Mouse (Mus musculus): ENCODE data around the gene Pbxip1. TPM values are rescaled to one million over a fixed set of nuclear protein-coding genes. Genes with fewer than 3 reads are reported as not detected.
"Not testable (repeated sequence)": the region's sequence is repeated elsewhere in the genome, so short reads cannot be mapped to it uniquely, and the experiment has no call there.

Pbxip1 gene
- polyA plus RNA-seq, 1 experiment from 2014 or later: 19.9 TPM

DNA sequence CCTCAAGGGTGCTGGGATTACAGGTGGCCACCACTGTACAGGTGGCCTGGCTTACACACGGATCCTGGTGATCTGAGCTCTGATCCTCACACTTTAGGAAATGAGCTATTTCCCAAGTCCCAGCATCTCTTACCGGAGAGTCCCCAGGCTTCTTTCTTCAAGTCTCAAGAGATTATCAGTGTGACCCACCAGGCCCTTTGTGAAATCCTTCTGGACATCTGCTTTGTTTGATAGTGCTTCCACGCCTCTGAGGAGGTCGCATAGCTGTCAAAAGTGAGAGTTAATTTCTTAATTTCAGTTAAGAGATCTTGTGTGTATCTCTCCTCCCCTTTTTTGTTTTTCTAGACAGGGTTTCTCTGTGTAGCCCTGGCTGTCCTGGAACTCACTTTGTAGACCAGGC lies 10.6 kb upstream of the Pbxip1 start:
- Histone ChIP-seq H3K4me3 (no peak overlapping the region; the same call in 1 of the 2 replicates), H3K27me3 (ENCODE audit: low read depth, poor library complexity, severe bottlenecking) (no peaks in the 10 kb centered on the region), H3K36me3 (peaks cover 58% of the 10 kb centered on the region), H3K9me3 (replicated peaks) (no peaks in the 10 kb centered on the region), H3K4me1 (peaks cover 47% of the 10 kb centered on the region), H3K27ac (replicated peaks) (no peak overlapping the region)
- 86% methylated on average over 4 of the region's 4 CpGs for WGBS
- no peak for DNase-seq (ENCODE audit: low spot score)

DNA sequence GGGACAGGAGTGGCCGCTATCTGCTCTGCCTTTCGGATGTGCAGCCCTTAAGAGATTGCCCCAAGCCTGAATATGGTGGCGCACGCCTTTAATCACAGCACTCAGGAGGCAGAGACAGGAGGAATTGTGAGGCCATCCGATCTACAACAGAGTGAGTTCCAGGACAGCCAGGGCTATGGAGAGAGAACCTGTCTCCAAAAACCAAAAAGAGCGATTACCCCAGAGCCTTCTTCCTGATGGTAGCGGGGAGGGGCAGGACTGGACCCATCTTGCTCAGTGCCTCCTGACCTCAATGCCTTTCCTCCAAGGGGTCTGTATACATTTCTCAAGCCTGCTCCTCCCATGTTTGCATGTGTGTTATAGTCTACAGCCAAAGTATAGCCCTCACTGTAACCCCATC lies 7.5 kb upstream of the Pbxip1 start:
- not testable (repeated sequence) for H3K27me3 ChIP-seq (ENCODE audit: low read depth, poor library complexity, severe bottlenecking); H3K4me3 ChIP-seq; H3K9me3 ChIP-seq (replicated peaks); DNase-seq (ENCODE audit: low spot score); H3K27ac ChIP-seq (replicated peaks)
- Histone ChIP-seq H3K4me1 (peaks cover 32% of the 10 kb centered on the region), H3K36me3 (peaks cover 67% of the 10 kb centered on the region)
- 92% methylated on average over 7 of the region's 7 CpGs for WGBS

- 3% methylated on average over 67 of the region's 68 CpGs for WGBS
- Histone ChIP-seq H3K9me3 (replicated peaks) (no peaks in the 10 kb centered on the region), H3K36me3 (peaks cover 64% of the 10 kb centered on the region), H3K27me3 (ENCODE audit: low read depth, poor library complexity, severe bottlenecking) (no peaks in the 10 kb centered on the region), H3K4me3 (peak within 1 kb of the TSS; percentile 95), H3K27ac (replicated peaks) (peak within 1 kb of the TSS; percentile 94), H3K4me1 (peaks cover 28% of the 10 kb centered on the region)
- DNase-seq (ENCODE audit: low spot score): peak; percentile 95
Observed at GRCm38 (mm10) chr3:89430171-89431159, 6.0 kb upstream of the Pbxip1 start, which contains the start of gene Pygo2. Gene Pygo2, plus strand, starts transcription at chr3:89430214.

- H3K4me3 ChIP-seq: no peak overlapping the region
- H3K27ac ChIP-seq (replicated peaks): no peak overlapping the region
- no peaks in the 10 kb centered on the region for H3K9me3 ChIP-seq (replicated peaks)
- no peak for DNase-seq (ENCODE audit: low spot score)
- 95% methylated on average over 8 of the region's 8 CpGs for WGBS
- H3K4me1 ChIP-seq: peaks cover 45% of the 10 kb centered on the region
- H3K27me3 ChIP-seq (ENCODE audit: low read depth, poor library complexity, severe bottlenecking): no peaks in the 10 kb centered on the region
- H3K36me3 ChIP-seq: peaks cover 45% of the 10 kb centered on the region
Observed at GRCm38 (mm10) chr3:89432606-89433005, 3.9 kb upstream of the Pbxip1 start.

DNA sequence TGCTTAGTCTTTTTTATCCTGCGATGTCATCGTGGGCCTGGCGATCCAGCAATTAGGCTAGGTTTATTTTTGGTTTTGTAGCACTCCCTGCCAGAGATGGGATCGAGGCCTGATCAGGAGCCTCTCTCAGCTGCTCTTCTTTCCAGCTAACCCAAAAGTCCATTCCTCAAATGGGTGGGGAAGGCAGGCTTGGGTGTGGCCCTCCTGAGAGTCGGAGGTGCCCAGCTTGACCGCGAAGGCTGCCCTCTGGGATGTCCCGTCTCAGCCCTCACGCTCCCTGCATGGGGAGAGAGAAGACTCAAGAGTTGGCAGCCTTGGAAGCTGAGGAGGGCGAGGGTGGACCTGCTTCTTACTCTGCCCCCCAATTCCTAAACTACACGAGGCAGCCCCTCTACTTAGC lies 2.0 kb upstream of the Pbxip1 start:
- 0 out of 2 replicates have a peak overlapping the region, but pooled peaks have one; percentile 14 for H3K4me3 ChIP-seq
- peaks cover 32% of the 10 kb centered on the region for H3K36me3 ChIP-seq
- H3K27ac ChIP-seq (replicated peaks): no peak overlapping the region
- no peak for DNase-seq (ENCODE audit: low spot score)
- no peaks in the 10 kb centered on the region for H3K9me3 ChIP-seq (replicated peaks)
- WGBS: 84% methylated on average over 11 of the region's 11 CpGs
- peaks cover 49% of the 10 kb centered on the region for H3K4me1 ChIP-seq
- no peaks in the 10 kb centered on the region for H3K27me3 ChIP-seq (ENCODE audit: low read depth, poor library complexity, severe bottlenecking)

- 81% methylated on average over 7 of the region's 7 CpGs for WGBS
- no peak for DNase-seq (ENCODE audit: low spot score)
Observed at GRCm38 (mm10) chr3:89435041-89435440, 1.5 kb upstream of the Pbxip1 start.

GRCm38 (mm10) chr3:89437269-89437668 lies 763 bp downstream of the Pbxip1 start:
- Histone ChIP-seq H3K36me3 (peaks cover 37% of the 10 kb centered on the region), H3K27me3 (ENCODE audit: low read depth, poor library complexity, severe bottlenecking) (no peaks in the 10 kb centered on the region), H3K27ac (replicated peaks) (peak overlapping the region; percentile 76), H3K9me3 (replicated peaks) (no peaks in the 10 kb centered on the region), H3K4me1 (peaks cover 25% of the 10 kb centered on the region), H3K4me3 (peak overlapping the region; percentile 59)
- 22% methylated on average over 5 of the region's 5 CpGs for WGBS
- peak; percentile 50 for DNase-seq (ENCODE audit: low spot score)

More at GRCm38 (mm10) chr3:89435041-89435440, 1.5 kb upstream of the Pbxip1 start:
- H3K4me3 ChIP-seq: no peak overlapping the region
- H3K36me3 ChIP-seq: peaks cover 33% of the 10 kb centered on the region
- H3K4me1 ChIP-seq: peaks cover 43% of the 10 kb centered on the region
- no peak overlapping the region for H3K27ac ChIP-seq (replicated peaks)
- H3K9me3 ChIP-seq (replicated peaks): no peaks in the 10 kb centered on the region
- H3K27me3 ChIP-seq (ENCODE audit: low read depth, poor library complexity, severe bottlenecking): no peaks in the 10 kb centered on the region

DNA sequence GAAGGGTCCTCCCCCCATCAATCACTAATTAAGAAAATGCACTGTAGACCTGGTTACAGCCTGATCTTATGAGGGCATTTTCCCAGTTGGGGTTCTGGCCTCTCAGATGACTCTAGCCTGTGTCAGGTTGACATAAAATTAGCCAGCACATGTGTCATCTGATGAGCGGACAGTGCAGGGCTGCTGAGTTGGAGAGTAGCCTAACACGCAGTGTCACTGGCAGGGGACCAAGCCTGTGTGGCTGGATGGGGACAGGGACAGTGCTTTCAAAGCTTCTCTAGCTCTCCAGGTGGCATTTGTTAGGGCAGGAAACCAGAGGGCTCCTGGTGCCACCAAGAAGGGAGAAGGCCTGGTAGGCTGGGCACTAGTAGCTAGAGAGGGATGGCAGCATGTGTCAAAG lies 4.2 kb downstream of the Pbxip1 start:
- no peak overlapping the region for H3K4me3 ChIP-seq
- 96% methylated on average over 2 of the region's 2 CpGs for WGBS
- H3K4me1 ChIP-seq: peaks cover 22% of the 10 kb centered on the region
- peaks cover 21% of the 10 kb centered on the region for H3K36me3 ChIP-seq
- H3K9me3 ChIP-seq (replicated peaks): no peaks in the 10 kb centered on the region
- H3K27me3 ChIP-seq (ENCODE audit: low read depth, poor library complexity, severe bottlenecking): no peaks in the 10 kb centered on the region
- no peak for DNase-seq (ENCODE audit: low spot score)
- H3K27ac ChIP-seq (replicated peaks): no peak overlapping the region

- peaks cover 16% of the 10 kb centered on the region for H3K4me1 ChIP-seq
- 73% methylated on average over 13 of the region's 13 CpGs for WGBS
- H3K4me3 ChIP-seq: no peak overlapping the region
- peaks cover 34% of the 10 kb centered on the region for H3K36me3 ChIP-seq
- H3K27ac ChIP-seq (replicated peaks): no peak overlapping the region
- no peaks in the 10 kb centered on the region for H3K9me3 ChIP-seq (replicated peaks)
- DNase-seq (ENCODE audit: low spot score): no peak
- H3K27me3 ChIP-seq (ENCODE audit: low read depth, poor library complexity, severe bottlenecking): no peaks in the 10 kb centered on the region
Observed at GRCm38 (mm10) chr3:89448720-89449537, 12.4 kb downstream of the Pbxip1 start.

DNA sequence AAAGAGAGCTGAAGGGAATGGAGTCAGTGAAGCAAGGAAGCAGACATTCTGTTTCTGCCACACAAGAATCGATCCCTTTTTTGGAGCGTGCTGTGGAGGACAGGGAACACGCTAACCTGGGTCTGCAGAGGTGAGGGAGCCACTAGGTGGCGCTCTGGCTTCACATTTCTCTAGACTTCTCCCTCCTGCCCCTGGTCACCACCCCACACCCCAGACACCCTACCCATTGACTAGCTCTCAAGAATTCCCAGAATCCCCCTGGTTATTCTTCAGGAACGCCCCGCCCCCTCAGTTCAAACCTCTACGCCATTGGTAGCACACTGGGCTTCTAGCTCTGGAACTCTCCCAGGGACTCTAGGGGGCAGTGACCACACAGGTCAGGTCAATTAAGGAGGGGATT lies 13.0 kb downstream of the Pbxip1 start:
- peak; percentile 64 for DNase-seq (ENCODE audit: low spot score)
- Histone ChIP-seq H3K27me3 (ENCODE audit: low read depth, poor library complexity, severe bottlenecking) (no peaks in the 10 kb centered on the region), H3K4me1 (peaks cover 18% of the 10 kb centered on the region), H3K9me3 (replicated peaks) (no peaks in the 10 kb centered on the region), H3K4me3 (peak overlapping the region; percentile 14; the same call in 1 of the 2 replicates), H3K27ac (replicated peaks) (no peak overlapping the region), H3K36me3 (peaks cover 34% of the 10 kb centered on the region)
- WGBS: 45% methylated on average over 7 of the region's 7 CpGs

GRCm38 (mm10) chr3:89451916-89452315 lies 15.4 kb downstream of the Pbxip1 start:
- WGBS: 96% methylated on average over 1 of the region's 1 CpGs
- Histone ChIP-seq H3K27me3 (ENCODE audit: low read depth, poor library complexity, severe bottlenecking) (no peaks in the 10 kb centered on the region), H3K4me3 (no peak overlapping the region), H3K27ac (replicated peaks) (0 out of 2 replicates have a peak overlapping the region, but pooled peaks have one; percentile 4), H3K4me1 (peaks cover 32% of the 10 kb centered on the region), H3K9me3 (replicated peaks) (no peaks in the 10 kb centered on the region), H3K36me3 (peaks cover 17% of the 10 kb centered on the region; the same call in 1 of the 2 replicates)
- no peak for DNase-seq (ENCODE audit: low spot score)

- peaks cover 40% of the 10 kb centered on the region for H3K4me1 ChIP-seq
- H3K4me3 ChIP-seq: no peak within 1 kb of the TSS
- WGBS: 60% methylated on average over 10 of the region's 10 CpGs
- DNase-seq (ENCODE audit: low spot score): no peak
- peaks cover 2% of the 10 kb centered on the region; the same call in 1 of the 2 replicates for H3K36me3 ChIP-seq
- no peak within 1 kb of the TSS for H3K27ac ChIP-seq (replicated peaks)
- H3K27me3 ChIP-seq (ENCODE audit: low read depth, poor library complexity, severe bottlenecking): no peaks in the 10 kb centered on the region
- H3K9me3 ChIP-seq (replicated peaks): no peaks in the 10 kb centered on the region
Observed at GRCm38 (mm10) chr3:89454401-89455177, 18.1 kb downstream of the Pbxip1 start, which contains the start of gene Pmvk. Gene Pmvk, plus strand, starts transcription at chr3:89454541.
